Mouse (Mus musculus) thymus, adult 2 months (tissue): ENCODE measurements at regions not wholly inside any gene's neighbourhood (a gene's known extent, or its start where the extent isn't known, plus 50 kb on each side); places are given as distances from the start of the nearest gene placed in this dataset.

Source experiments
- CTCF ChIP-seq: fragments of 200-500 bp; IDR thresholded peaks from 2 replicates; pipeline ENCODE4 v1.5.1; 2012; ENCODE audit warnings: mild to moderate bottlenecking, control low read depth, low read length, moderate library complexity, borderline replicate concordance; ENCODE audit not compliant: control insufficient read depth, poor library complexity, insufficient read depth; ENCODE audit errors: extremely low read depth
- POLR2A ChIP-seq: fragments of 200-500 bp; IDR thresholded peaks from 2 replicates; pipeline ENCODE4 v1.6.1; 2012; ENCODE audit warnings: mild to moderate bottlenecking, low read length, control low read depth, moderate library complexity; ENCODE audit not compliant: control insufficient read depth, poor library complexity, insufficient read depth; ENCODE audit errors: extremely low read depth

GRCm38 (mm10) chr3:129412961-129413246 is 80.4 kb upstream of the Enpep start:
- TF ChIP-seq POLR2A = no peak
- no peak for TF ChIP-seq CTCF
